Mouse (Mus musculus) forebrain, embryonic 16.5 days (tissue): ENCODE data around the gene Krt80. TPM values are rescaled to one million over a fixed set of nuclear protein-coding genes. Genes with fewer than 3 reads are reported as not detected.

Experiments used
- ATAC-seq: fragments of 200-750 bp; cut with Nextera tagmentation; 2 replicates; pipeline ENCODE4 v1.8.0; 2017; ENCODE audit warnings: mild to moderate bottlenecking, moderate library complexity
- H3K27ac ChIP-seq: fragments of 300-500 bp; sonication (generic); 2 replicates; pipeline ENCODE4 v1.5.1; 2014; ENCODE audit warnings: low read length, control low read depth
- H3K27me3 ChIP-seq: fragments of 300-500 bp; sonication (generic); replicated peaks from 2 replicates; pipeline ENCODE4 v1.6.1; 2014; ENCODE audit warnings: low read length; ENCODE audit not compliant: control insufficient read depth, insufficient read depth
- H3K36me3 ChIP-seq: fragments of 300-500 bp; sonication (generic); 2 replicates; pipeline ENCODE4 v1.6.1; 2014; ENCODE audit not compliant: control insufficient read depth, insufficient read depth
- H3K4me1 ChIP-seq: fragments of 300-500 bp; sonication (generic); replicated peaks from 2 replicates; pipeline ENCODE4 v1.6.1; 2014; ENCODE audit warnings: low read length; ENCODE audit not compliant: control insufficient read depth, insufficient read depth
- H3K4me2 ChIP-seq: fragments of 300-500 bp; sonication (generic); 2 replicates; pipeline ENCODE4 v1.6.1; 2014; ENCODE audit warnings: mild to moderate bottlenecking, low read length, control low read depth
- H3K4me3 ChIP-seq: fragments of 300-500 bp; sonication (generic); replicated peaks from 2 replicates; pipeline ENCODE4 v1.5.1; 2014; ENCODE audit warnings: mild to moderate bottlenecking, low read length, control low read depth
- H3K9ac ChIP-seq: fragments of 300-500 bp; sonication (generic); replicated peaks from 2 replicates; pipeline ENCODE4 v1.6.1; 2014; ENCODE audit warnings: low read depth, low read length, control low read depth
- H3K9me3 ChIP-seq: fragments of 300-500 bp; sonication (generic); 2 replicates; pipeline ENCODE4 v1.6.1; 2016; ENCODE audit warnings: low read length; ENCODE audit not compliant: control insufficient read depth
- WGBS: fragments of 180-500 bp; shearing (Covaris S2); extraction: QIAGEN DNeasy Blood & Tissue Kit; methylation state at CpG from one replicate; pipeline ENCODE4 v1.1.7; 2014; 5-methylcytosine and 5-hydroxymethylcytosine counted together
- polyA plus RNA-seq: library from polyadenylated mRNA; unstranded; fragments of >200 nt; fragmentation: Nextera tagmentation; extraction: Ambion mirVana; gene quantifications from 2 replicates; pipeline ENCODE4 v1.2.1, GENCODE M21; 2015

The Krt80 gene
- polyA plus RNA-seq, 1 experiment from 2014 or later: 0.13 TPM

DNA sequence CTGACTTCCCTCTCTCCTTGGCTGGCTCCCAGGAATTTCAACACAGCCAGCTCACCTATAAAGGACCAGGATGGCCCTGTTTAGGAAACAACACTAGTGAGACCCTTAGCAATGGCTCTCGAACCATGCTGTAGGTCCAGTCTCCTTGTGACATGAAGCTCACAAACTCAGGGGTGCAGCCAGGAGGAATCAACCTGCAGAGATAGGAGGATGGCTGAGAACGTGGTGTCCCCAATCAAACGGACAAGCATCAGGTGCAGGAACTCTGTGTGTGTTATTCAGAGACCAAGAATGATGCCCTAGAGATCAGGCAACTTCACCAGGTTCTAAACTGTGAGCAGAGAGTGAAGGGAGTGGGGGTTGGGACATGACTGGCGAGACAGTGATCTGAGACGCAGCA, 47.9 kb downstream of the Krt80 start:
- no peak overlapping the region for H3K4me3 ChIP-seq
- H3K4me2 ChIP-seq: no peak overlapping the region
- H3K27ac ChIP-seq: no peak overlapping the region
- H3K4me1 ChIP-seq: no peaks in the 10 kb centered on the region
- H3K9me3 ChIP-seq: no peaks in the 10 kb centered on the region
- 79% methylated on average over 5 of the region's 5 CpGs for WGBS
- no peak for ATAC-seq
- H3K9ac ChIP-seq: no peak overlapping the region
- no peaks in the 10 kb centered on the region for H3K27me3 ChIP-seq
- H3K36me3 ChIP-seq: no peaks in the 10 kb centered on the region

DNA sequence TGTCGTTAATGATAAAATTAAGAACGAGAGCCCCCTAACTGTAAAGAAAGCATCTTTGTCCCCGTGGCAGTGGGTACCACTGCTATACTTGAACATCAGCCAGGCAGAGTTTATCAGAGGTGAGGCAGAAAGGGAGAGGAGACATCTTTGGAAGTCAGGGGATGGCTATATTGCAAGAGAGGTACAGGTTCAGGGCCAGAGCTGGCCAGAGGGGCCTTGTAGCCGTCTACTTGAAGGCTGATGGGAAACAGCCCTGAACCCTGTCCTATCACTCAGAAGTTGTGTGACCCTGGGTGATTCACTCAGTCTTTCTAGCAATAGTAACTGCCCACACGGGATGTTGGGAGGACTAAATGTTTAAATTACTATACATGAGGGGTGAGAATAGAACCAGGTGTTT, 48.8 kb downstream of the Krt80 start:
- whole genome bisulfite sequencing: 69% methylated on average over 5 of the region's 5 CpGs
- no peak overlapping the region for H3K27ac ChIP-seq
- ATAC-seq: no peak
- H3K36me3 ChIP-seq: no peaks in the 10 kb centered on the region
- H3K4me3 ChIP-seq: no peak overlapping the region
- no peaks in the 10 kb centered on the region for H3K4me1 ChIP-seq
- no peaks in the 10 kb centered on the region for H3K9me3 ChIP-seq
- no peaks in the 10 kb centered on the region for H3K27me3 ChIP-seq
- H3K4me2 ChIP-seq: no peak overlapping the region
- no peak overlapping the region for H3K9ac ChIP-seq

DNA sequence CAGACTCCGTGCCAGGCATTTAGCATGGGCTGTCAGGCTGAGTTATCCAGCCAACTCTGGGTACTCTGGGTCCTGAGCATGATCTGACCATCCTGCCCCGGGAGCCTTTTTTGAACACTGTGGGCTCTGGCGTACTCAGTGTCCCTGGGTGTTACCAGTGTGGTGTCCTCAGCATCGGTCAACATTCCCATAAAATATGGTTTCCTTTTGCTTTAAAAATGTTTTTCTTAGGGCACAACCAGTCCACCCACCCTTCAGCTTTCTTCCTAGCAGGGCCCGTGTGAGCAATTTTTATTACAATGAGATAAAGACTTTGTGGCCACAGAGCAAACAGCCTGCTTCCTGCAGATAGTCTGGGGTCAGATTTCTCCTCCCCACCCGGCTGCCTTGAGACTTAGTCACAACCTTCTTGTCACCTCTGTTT, 49.3 kb downstream of the Krt80 start:
- no peaks in the 10 kb centered on the region for H3K27me3 ChIP-seq
- no peak overlapping the region for H3K9ac ChIP-seq
- 0 out of 2 replicates have a peak, but pooled peaks cover 3% of the 10 kb centered on the region for H3K4me1 ChIP-seq
- H3K4me3 ChIP-seq: no peak overlapping the region
- no peak overlapping the region for H3K27ac ChIP-seq
- ATAC-seq: no peak
- H3K4me2 ChIP-seq: no peak overlapping the region
- H3K36me3 ChIP-seq: no peaks in the 10 kb centered on the region
- H3K9me3 ChIP-seq: no peaks in the 10 kb centered on the region
- 75% methylated on average over 6 of the region's 6 CpGs for WGBS

DNA sequence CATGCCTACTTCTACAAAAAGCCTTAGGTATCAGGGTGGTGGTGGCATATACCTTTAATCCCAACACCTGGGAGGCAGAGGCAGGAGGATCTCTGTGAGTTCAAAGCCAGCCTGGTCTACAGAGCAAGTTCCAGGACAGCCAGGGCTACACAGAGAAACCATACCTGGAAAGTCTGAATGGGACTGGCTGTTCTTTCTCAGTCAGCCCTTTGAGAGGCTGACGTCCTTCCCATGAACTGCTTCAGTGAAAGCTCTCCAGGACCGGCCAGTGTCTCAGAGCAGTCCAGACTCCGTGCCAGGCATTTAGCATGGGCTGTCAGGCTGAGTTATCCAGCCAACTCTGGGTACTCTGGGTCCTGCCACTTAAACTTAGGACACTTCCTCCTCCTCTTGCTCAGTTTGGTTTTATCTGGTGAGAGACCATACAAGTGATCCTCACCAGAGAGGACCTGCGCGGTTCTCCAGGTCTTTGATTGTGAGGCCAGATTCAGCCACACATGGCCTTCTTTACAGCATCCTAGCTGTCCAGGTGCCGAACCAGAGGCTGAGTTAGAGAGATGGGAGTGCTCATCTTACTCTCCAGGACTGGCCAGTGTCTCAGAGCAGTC, 49.8 kb downstream of the Krt80 start:
- Histone ChIP-seq H3K4me3 (no peak overlapping the region), H3K4me1 (0 out of 2 replicates have a peak, but pooled peaks cover 3% of the 10 kb centered on the region), H3K27ac (no peak overlapping the region), H3K27me3 (no peaks in the 10 kb centered on the region), H3K9ac (no peak overlapping the region), H3K9me3 (no peaks in the 10 kb centered on the region), H3K36me3 (no peaks in the 10 kb centered on the region), H3K4me2 (no peak overlapping the region)
- WGBS: 89% methylated on average over 6 of the region's 6 CpGs
- ATAC-seq: no peak

DNA sequence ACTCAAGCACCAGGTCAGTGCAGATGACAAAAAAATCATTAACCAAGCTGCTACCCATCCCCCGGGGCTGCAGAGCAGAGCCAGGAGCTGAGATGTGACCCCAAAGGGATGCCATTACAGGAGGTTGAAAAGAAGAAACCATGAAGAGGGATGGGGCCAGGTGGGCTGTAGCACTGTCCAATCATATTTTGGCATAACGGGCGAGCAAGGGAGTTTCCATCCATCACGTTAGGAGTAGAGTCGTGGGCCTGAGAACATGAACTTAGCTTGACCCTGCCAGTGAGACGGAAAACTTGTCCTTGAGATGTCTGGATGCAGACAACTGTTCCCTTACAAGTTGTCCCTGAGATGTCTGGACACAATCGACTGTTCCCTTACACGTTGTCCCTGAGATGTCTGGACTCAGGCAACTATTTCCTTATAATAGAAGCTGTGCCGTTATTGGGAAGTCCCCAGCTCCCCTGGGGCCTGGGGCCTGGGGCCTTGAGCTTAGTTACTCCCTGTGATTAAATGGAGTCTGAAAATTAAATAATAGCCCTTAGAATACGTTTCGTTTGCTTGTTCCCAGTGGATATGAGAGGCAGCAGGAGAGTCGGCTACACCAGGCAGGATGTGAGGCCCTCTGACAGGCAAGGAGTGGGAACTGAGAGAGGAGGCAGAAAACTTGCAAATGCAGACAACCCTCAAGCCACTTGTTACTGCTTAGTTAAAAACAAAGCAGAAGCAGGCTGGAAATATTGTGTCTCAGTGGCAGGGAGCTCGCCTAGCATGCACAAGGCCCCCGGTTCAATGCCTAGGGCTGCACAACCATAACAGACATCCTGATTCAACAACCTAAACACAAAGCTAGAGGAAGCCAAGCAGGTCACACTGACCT, 50.8 kb downstream of the Krt80 start:
- Histone ChIP-seq H3K27ac (no peak overlapping the region), H3K4me1 (0 out of 2 replicates have a peak, but pooled peaks cover 3% of the 10 kb centered on the region), H3K4me3 (no peak overlapping the region), H3K4me2 (no peak overlapping the region), H3K9me3 (no peaks in the 10 kb centered on the region), H3K27me3 (no peaks in the 10 kb centered on the region), H3K36me3 (no peaks in the 10 kb centered on the region), H3K9ac (no peak overlapping the region)
- no peak for ATAC-seq
- WGBS: 71% methylated on average over 14 of the region's 14 CpGs

DNA sequence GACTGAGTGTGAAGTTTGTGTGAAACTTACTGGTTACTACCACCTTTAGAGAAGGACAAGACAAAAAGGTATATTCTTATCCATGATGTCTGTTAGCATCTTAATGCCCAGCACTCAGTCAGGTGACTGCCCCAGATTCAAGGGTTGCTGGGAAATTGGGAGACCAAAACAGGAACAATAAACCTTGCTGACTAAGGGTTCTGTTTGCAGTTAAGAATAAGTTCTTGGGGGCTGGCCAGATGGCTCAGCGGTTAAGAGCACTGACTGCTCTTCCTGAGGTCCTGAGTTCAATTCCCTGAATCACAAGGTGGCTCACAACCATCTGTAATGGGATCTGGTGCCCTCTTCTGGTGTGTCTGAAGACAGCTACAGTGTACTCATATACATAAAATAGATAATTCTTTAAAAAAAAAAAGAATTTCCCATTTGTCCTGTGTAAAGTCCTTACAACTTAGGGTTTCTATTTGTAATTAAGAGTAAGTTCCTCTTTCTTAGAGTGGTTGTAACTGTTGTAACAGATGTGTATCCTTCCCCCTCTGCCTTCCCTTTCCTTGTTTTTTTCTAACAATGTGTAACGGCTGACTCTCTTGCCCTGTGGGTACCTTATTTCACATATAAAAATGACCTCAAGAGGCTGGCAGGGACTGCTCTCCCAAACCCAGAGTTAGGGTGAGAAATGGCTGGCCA, 52.0 kb downstream of the Krt80 start:
- WGBS: 81% methylated on average over 2 of the region's 2 CpGs
- Histone ChIP-seq H3K36me3 (no peaks in the 10 kb centered on the region), H3K9me3 (no peaks in the 10 kb centered on the region), H3K27me3 (no peaks in the 10 kb centered on the region), H3K9ac (no peak overlapping the region), H3K27ac (no peak overlapping the region), H3K4me1 (0 out of 2 replicates have a peak, but pooled peaks cover 3% of the 10 kb centered on the region), H3K4me3 (no peak overlapping the region), H3K4me2 (no peak overlapping the region)
- ATAC-seq: no peak

DNA sequence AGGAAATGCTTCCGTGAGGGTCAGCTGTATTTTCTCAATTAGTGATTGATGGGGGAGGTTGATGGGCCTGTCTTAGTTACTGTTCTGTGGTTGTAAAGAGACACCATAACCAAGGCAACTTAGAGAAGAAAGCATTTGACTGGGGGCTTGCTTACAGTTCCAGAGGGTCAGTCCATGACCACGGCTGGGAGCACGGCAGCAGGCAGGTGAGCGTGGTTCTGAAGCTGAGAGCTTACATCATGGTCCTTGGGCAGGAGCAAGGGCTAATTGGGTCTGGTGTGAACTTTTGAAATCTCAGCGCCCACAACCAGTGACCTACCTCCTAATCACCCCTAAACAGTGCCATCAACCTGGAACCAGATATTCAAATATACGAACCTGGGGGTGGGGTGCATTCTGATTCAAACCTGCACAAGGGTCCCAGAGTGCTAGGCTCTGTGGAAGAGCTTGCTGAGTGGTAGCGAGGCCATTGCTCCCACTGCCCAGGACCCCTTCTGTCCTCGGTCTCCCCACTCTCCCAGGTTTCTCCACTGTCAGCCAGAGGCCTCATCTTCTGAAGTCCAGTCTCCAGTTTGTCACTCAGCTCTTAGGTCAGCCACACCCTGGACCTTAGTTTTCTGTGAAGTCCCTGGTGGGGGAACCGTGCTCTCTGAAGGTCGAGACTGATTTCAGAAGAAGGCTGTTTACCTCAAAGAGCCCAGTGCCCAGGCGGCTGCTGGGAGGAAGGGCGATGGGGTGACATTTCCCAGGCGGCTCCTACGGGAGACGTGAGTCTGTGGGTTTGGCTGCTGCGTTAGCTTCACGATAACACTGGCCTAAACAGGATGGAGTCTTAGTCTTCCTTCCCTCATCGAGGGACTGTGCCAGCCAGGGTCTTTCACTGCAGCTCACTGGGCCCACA, 52.8 kb downstream of the Krt80 start:
- H3K36me3 ChIP-seq: no peaks in the 10 kb centered on the region
- no peak overlapping the region for H3K4me3 ChIP-seq
- 0 out of 2 replicates have a peak, but pooled peaks cover 3% of the 10 kb centered on the region for H3K4me1 ChIP-seq
- H3K27me3 ChIP-seq: no peaks in the 10 kb centered on the region
- no peak overlapping the region for H3K4me2 ChIP-seq
- 81% methylated on average over 18 of the region's 18 CpGs for WGBS
- ATAC-seq: no peak
- no peaks in the 10 kb centered on the region for H3K9me3 ChIP-seq
- H3K9ac ChIP-seq: no peak overlapping the region
- H3K27ac ChIP-seq: no peak overlapping the region

DNA sequence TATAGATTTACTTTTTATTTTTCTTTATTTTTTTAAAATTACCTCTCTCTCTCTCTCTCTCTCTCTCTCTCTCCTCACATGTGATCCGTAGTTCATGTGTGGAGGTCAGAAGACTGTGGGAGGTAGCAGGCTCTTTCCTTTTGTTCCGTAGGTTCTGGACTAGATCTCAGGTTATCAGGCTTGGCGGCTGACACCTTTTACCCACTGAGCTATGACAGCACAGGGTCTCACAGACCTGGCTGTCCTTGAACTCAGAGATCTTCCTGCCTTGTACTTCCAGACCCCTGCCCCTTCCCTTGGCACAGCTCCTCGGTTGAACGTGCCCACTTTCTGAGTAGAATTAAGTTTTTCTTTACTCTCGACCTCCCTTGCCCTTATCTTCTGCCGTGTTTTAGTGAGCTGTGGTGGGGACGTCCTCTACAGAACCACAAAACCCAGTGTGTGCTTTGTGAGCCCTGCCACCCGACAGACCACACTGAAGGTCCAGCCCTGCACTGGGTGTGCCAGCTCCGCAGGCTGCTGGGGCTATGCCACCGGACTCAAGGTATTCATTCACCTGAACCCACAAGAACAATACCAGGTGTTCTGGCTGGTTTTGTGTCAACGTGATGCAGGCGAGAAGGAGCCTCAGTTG, 53.6 kb downstream of the Krt80 start:
- H3K9me3 ChIP-seq: no peaks in the 10 kb centered on the region
- H3K4me3 ChIP-seq: peak overlapping the region; percentile 18
- peak overlapping the region; percentile 27 for H3K4me2 ChIP-seq
- WGBS: 51% methylated on average over 13 of the region's 13 CpGs
- no peak overlapping the region for H3K9ac ChIP-seq
- peak; percentile 45; the same call in 1 of the 2 replicates for ATAC-seq
- no peaks in the 10 kb centered on the region for H3K27me3 ChIP-seq
- no peak overlapping the region for H3K27ac ChIP-seq
- no peaks in the 10 kb centered on the region for H3K36me3 ChIP-seq
- H3K4me1 ChIP-seq: 0 out of 2 replicates have a peak, but pooled peaks cover 6% of the 10 kb centered on the region
